Mouse (Mus musculus): Measurements from ENCODE around the gene Mxd4. TPM values are rescaled to one million over a fixed set of nuclear protein-coding genes. Genes with fewer than 3 reads are reported as not detected.

Gene Mxd4
- polyA plus RNA-seq, 1 experiment from 2014 or later, result 53.7 TPM

DNA sequence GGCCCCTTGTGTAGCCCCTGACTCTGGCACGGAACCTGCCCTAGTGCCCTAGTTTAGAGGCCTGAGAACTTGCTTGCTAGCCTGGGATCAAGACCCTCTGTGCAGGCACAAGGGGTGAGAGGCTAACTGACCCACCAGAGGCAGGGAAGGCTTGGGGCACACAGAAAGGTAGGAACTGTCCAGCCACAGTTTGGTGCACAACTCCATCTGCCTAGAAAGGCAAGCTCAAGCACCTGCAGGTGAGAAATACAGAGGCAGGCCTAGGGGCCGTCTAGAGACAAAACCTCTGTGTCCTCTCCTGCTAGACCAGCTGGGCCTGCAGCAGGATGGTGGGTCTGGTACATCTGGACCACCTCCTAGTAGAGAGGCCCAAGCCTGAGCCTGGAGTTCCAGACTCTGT is 13.5 kb downstream of the Mxd4 start:
- peaks cover 3% of the 10 kb centered on the region for H3K4me1 ChIP-seq (ENCODE audit: control insufficient read depth, insufficient read depth, low read length)
- peaks cover 59% of the 10 kb centered on the region for H3K36me3 ChIP-seq (ENCODE audit: control insufficient read depth, insufficient read depth, low read length)
- no peak overlapping the region for H3K27ac ChIP-seq (replicated peaks; ENCODE audit: low read depth, low read length)
- H3K9ac ChIP-seq (ENCODE audit: low read depth, low read length), result no peak overlapping the region
- H3K27me3 ChIP-seq (replicated peaks; ENCODE audit: control insufficient read depth, insufficient read depth, low read length), result no peaks in the 10 kb centered on the region
- 86% methylated on average over 2 of the region's 2 CpGs for WGBS
- no peak overlapping the region for H3K4me3 ChIP-seq (ENCODE audit: low read depth, low read length)
- ATAC-seq (ENCODE audit: low read depth) (no peak), DNase-seq (ENCODE audit: low spot score) (no peak)
- H3K9me3 ChIP-seq (ENCODE audit: control insufficient read depth, low read length), result no peaks in the 10 kb centered on the region
- H3K4me2 ChIP-seq (ENCODE audit: low read depth, low read length), result no peak overlapping the region

- 0 out of 2 replicates have a peak overlapping the region, but pooled peaks have one; percentile 14 for H3K9ac ChIP-seq (ENCODE audit: low read depth, low read length)
- peaks cover 13% of the 10 kb centered on the region for H3K4me1 ChIP-seq (ENCODE audit: control insufficient read depth, insufficient read depth, low read length)
- H3K9me3 ChIP-seq (ENCODE audit: control insufficient read depth, low read length), result no peaks in the 10 kb centered on the region
- no peak for ATAC-seq (ENCODE audit: low read depth)
- DNase-seq (ENCODE audit: low spot score), result peak; percentile 50
- no peaks in the 10 kb centered on the region for H3K27me3 ChIP-seq (replicated peaks; ENCODE audit: control insufficient read depth, insufficient read depth, low read length)
- H3K36me3 ChIP-seq (ENCODE audit: control insufficient read depth, insufficient read depth, low read length), result peaks cover 31% of the 10 kb centered on the region
- H3K4me2 ChIP-seq (ENCODE audit: low read depth, low read length), result no peak overlapping the region
- H3K4me3 ChIP-seq (ENCODE audit: low read depth, low read length), result no peak overlapping the region
- 49% methylated on average over 4 of the region's 4 CpGs for WGBS
- H3K27ac ChIP-seq (replicated peaks; ENCODE audit: low read depth, low read length), result peak overlapping the region; percentile 82
Measured at GRCm38 (mm10) chr5:34170726-34171125, 16.8 kb downstream of the Mxd4 start.

DNA sequence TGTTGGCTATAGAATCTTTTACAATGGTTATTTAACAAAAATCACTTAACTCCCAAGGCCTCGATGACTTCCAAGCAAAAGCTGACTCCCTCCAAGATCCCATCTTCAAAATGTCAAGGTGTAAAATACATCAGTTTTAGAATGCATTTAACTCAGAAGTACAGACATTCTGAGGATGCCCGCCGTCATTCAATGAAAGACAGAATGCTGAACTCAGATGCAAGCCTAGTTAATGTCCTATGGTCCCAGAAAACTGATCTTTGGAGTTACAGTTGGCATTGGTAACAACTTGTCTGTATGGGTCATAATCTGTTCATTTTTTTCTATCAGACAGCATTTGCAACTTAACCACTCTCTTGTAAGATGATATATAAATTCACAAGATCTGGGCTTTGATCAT is 17.6 kb downstream of the Mxd4 start:
- WGBS, result 77% methylated on average over 3 of the region's 3 CpGs
- H3K9ac ChIP-seq (ENCODE audit: low read depth, low read length), result peak overlapping the region; percentile 52
- ATAC-seq (ENCODE audit: low read depth), result no peak

GRCm38 (mm10) chr5:34168950-34169891 is 18.3 kb downstream of the Mxd4 start, which contains the start of the genes Poln and Haus3:
Gene Poln, minus strand, starts transcription at chr5:34169448.
Gene Haus3, minus strand, starts transcription at chr5:34169527.
- peak; percentile 99 for DNase-seq (ENCODE audit: low spot score)
- no peaks in the 10 kb centered on the region for H3K27me3 ChIP-seq (replicated peaks; ENCODE audit: control insufficient read depth, insufficient read depth, low read length)
- under 1% methylated on average over 48 of the region's 57 CpGs for WGBS
- peak within 1 kb of the TSS; percentile 89 for H3K9ac ChIP-seq (ENCODE audit: low read depth, low read length)
- peak within 1 kb of the TSS; percentile 85 for H3K27ac ChIP-seq (replicated peaks; ENCODE audit: low read depth, low read length)
- peaks cover 13% of the 10 kb centered on the region for H3K4me1 ChIP-seq (ENCODE audit: control insufficient read depth, insufficient read depth, low read length)
- peak within 1 kb of the TSS; percentile 70 for H3K4me2 ChIP-seq (ENCODE audit: low read depth, low read length)
- peak within 1 kb of the TSS; percentile 77 for H3K4me3 ChIP-seq (ENCODE audit: low read depth, low read length)
- peaks cover 16% of the 10 kb centered on the region for H3K36me3 ChIP-seq (ENCODE audit: control insufficient read depth, insufficient read depth, low read length)
- ATAC-seq (ENCODE audit: low read depth), result peak; percentile 99
- no peaks in the 10 kb centered on the region for H3K9me3 ChIP-seq (ENCODE audit: control insufficient read depth, low read length)

More for the DNA sequence above, 17.6 kb downstream of the Mxd4 start:
- Histone ChIP-seq H3K9me3 (ENCODE audit: control insufficient read depth, low read length) (no peaks in the 10 kb centered on the region), H3K4me2 (ENCODE audit: low read depth, low read length) (peak overlapping the region; percentile 53), H3K4me1 (ENCODE audit: control insufficient read depth, insufficient read depth, low read length) (peaks cover 13% of the 10 kb centered on the region), H3K4me3 (ENCODE audit: low read depth, low read length) (peak overlapping the region; percentile 77), H3K27ac (replicated peaks; ENCODE audit: low read depth, low read length) (peak overlapping the region; percentile 82), H3K27me3 (replicated peaks; ENCODE audit: control insufficient read depth, insufficient read depth, low read length) (no peaks in the 10 kb centered on the region), H3K36me3 (ENCODE audit: control insufficient read depth, insufficient read depth, low read length) (peaks cover 23% of the 10 kb centered on the region)
- DNase-seq (ENCODE audit: low spot score), result no peak

DNA sequence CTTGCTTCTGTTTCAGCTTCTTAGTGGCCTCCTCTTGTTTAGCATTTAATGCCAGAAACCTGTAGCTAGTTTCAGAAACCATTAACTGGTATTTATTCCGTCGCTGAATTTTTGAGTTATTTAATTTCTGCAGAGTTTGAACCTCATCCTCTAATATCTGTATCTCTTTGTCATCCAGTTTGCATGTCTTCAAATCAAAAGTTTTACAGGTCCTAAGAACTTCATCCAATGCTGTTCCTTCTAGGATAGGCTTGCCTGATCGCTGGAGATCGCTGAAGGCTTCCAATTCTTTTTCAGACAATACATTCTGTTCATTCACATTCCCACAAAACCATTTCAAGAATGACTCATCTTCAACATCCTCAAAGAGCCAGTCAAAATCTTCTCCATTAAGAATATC is 19.7 kb downstream of the Mxd4 start:
- Histone ChIP-seq H3K27ac (replicated peaks; ENCODE audit: low read depth, low read length) (no peak overlapping the region), H3K4me3 (ENCODE audit: low read depth, low read length) (no peak overlapping the region; the same call in 1 of the 2 replicates), H3K4me2 (ENCODE audit: low read depth, low read length) (peak overlapping the region; percentile 70), H3K9me3 (ENCODE audit: control insufficient read depth, low read length) (no peaks in the 10 kb centered on the region), H3K36me3 (ENCODE audit: control insufficient read depth, insufficient read depth, low read length) (peaks cover 8% of the 10 kb centered on the region; the same call in 1 of the 2 replicates), H3K9ac (ENCODE audit: low read depth, low read length) (no peak overlapping the region), H3K27me3 (replicated peaks; ENCODE audit: control insufficient read depth, insufficient read depth, low read length) (no peaks in the 10 kb centered on the region), H3K4me1 (ENCODE audit: control insufficient read depth, insufficient read depth, low read length) (peaks cover 13% of the 10 kb centered on the region)
- no peak for ATAC-seq (ENCODE audit: low read depth)
- no peak for DNase-seq (ENCODE audit: low spot score)
- WGBS, result 75% methylated on average over 4 of the region's 4 CpGs

GRCm38 (mm10) chr5:34165793-34166192 is 21.7 kb downstream of the Mxd4 start:
- Histone ChIP-seq H3K36me3 (ENCODE audit: control insufficient read depth, insufficient read depth, low read length) (peaks cover 11% of the 10 kb centered on the region; the same call in 1 of the 2 replicates), H3K27ac (replicated peaks; ENCODE audit: low read depth, low read length) (no peak overlapping the region), H3K4me2 (ENCODE audit: low read depth, low read length) (no peak overlapping the region), H3K4me3 (ENCODE audit: low read depth, low read length) (no peak overlapping the region), H3K9ac (ENCODE audit: low read depth, low read length) (no peak overlapping the region), H3K9me3 (ENCODE audit: control insufficient read depth, low read length) (no peaks in the 10 kb centered on the region), H3K27me3 (replicated peaks; ENCODE audit: control insufficient read depth, insufficient read depth, low read length) (no peaks in the 10 kb centered on the region), H3K4me1 (ENCODE audit: control insufficient read depth, insufficient read depth, low read length) (peaks cover 13% of the 10 kb centered on the region)
- ATAC-seq (ENCODE audit: low read depth), result no peak
- no peak for DNase-seq (ENCODE audit: low spot score)
- WGBS, result 79% methylated on average over 4 of the region's 4 CpGs

- Histone ChIP-seq H3K27me3 (replicated peaks; ENCODE audit: control insufficient read depth, insufficient read depth, low read length) (no peaks in the 10 kb centered on the region), H3K36me3 (ENCODE audit: control insufficient read depth, insufficient read depth, low read length) (peaks cover 7% of the 10 kb centered on the region), H3K9ac (ENCODE audit: low read depth, low read length) (no peak overlapping the region), H3K9me3 (ENCODE audit: control insufficient read depth, low read length) (no peaks in the 10 kb centered on the region), H3K4me1 (ENCODE audit: control insufficient read depth, insufficient read depth, low read length) (no peaks in the 10 kb centered on the region), H3K4me2 (ENCODE audit: low read depth, low read length) (no peak overlapping the region), H3K4me3 (ENCODE audit: low read depth, low read length) (no peak overlapping the region), H3K27ac (replicated peaks; ENCODE audit: low read depth, low read length) (no peak overlapping the region)
- no peak for ATAC-seq (ENCODE audit: low read depth)
- DNase-seq (ENCODE audit: low spot score), result no peak
Measured at GRCm38 (mm10) chr5:34148476-34148875, 39.0 kb downstream of the Mxd4 start.

DNA sequence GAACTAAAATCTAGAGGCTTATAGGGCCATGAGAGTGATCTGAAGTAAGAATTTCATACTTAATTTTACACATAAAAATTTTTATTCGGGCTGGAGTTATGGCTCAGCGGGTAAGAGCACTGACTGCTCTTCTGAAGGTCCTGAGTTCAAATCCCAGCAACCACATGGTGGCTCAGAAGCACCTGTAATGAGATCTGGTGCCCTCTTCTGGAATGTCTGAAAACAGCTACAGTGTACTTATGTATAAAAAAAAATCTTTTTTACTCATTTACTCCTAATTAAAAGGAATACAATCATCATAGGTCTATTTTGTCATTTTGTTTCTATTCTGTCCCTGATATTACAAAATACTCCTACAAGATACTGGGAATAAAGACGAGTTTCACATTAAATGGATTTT is 40.0 kb downstream of the Mxd4 start:
- Histone ChIP-seq H3K9ac (ENCODE audit: low read depth, low read length) (no peak overlapping the region), H3K36me3 (ENCODE audit: control insufficient read depth, insufficient read depth, low read length) (no peaks in the 10 kb centered on the region), H3K4me3 (ENCODE audit: low read depth, low read length) (no peak overlapping the region), H3K9me3 (ENCODE audit: control insufficient read depth, low read length) (no peaks in the 10 kb centered on the region), H3K4me2 (ENCODE audit: low read depth, low read length) (no peak overlapping the region), H3K27me3 (replicated peaks; ENCODE audit: control insufficient read depth, insufficient read depth, low read length) (no peaks in the 10 kb centered on the region), H3K27ac (replicated peaks; ENCODE audit: low read depth, low read length) (no peak overlapping the region), H3K4me1 (ENCODE audit: control insufficient read depth, insufficient read depth, low read length) (no peaks in the 10 kb centered on the region)
- WGBS, result 91% methylated on average over 3 of the region's 3 CpGs
- no peak for DNase-seq (ENCODE audit: low spot score)
- no peak for ATAC-seq (ENCODE audit: low read depth)

Measured in embryonic facial prominence, embryonic 14.5 days (tissue).